Mouse (Mus musculus) CH12F3 (cell line): ENCODE data around the gene Pik3c2g.

ENCODE experiments used
- in situ Hi-C: fragments of 300-500 bp; cut with MboI; formaldehyde crosslinking; loops from 2 replicates; pipeline ENCODE4 v1.14.3; 2020; ENCODE audit warnings: low sequenced_read_pairs

Pik3c2g gene

GRCm38 (mm10) chr6:139586892-139587291 lies at the start of gene Pik3c2g:
Gene Pik3c2g (plus strand): TSS chr6:139587221.
- in situ Hi-C loops = no loop called here

GRCm38 (mm10) chr6:139538469-139538868 lies 48.6 kb upstream of the Pik3c2g start:
- in situ Hi-C loops = no loop called here

DNA sequence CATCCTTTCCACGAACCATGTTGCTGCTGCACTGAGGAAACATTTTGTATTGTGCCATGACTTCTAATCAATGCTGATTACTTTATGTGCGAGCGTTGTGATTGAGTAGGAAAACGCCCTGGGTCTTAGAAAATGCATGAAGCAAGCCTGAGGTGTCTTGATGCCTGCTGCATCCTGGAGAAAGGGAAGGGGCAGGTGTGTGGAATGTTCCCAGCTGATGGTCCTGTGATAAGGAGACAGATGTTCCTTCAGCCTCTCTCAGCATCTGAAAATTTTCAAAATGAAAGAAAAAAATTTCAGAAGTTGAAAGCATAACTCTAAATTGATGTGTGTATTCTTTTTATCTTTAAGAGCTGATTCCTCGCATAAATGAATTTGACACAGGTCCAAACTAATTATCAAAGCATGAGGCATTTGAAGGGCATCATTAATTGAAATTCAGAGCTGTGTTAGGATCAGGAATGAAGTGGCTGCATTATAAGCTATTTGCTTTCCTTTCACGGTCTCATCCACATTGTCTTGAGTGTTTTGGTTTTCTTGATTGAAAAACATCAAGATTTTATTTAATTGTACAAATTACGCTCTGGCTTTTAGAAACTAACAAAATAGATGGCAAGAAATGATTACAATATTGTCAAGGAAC lies 31.4 kb upstream of the Pik3c2g start:
- in situ Hi-C loops = no loop called here

- in situ Hi-C loops = no loop called here
Measured at GRCm38 (mm10) chr6:139569211-139569610, 17.8 kb upstream of the Pik3c2g start.

GRCm38 (mm10) chr6:139575854-139576253 lies 11.2 kb upstream of the Pik3c2g start:
- in situ Hi-C loops = no loop called here

- in situ Hi-C loops = no loop called here
Measured at GRCm38 (mm10) chr6:139576261-139577014, 10.6 kb upstream of the Pik3c2g start.

- in situ Hi-C loops = no loop called here
Measured at GRCm38 (mm10) chr6:139577026-139577861, 9.8 kb upstream of the Pik3c2g start.

GRCm38 (mm10) chr6:139587478-139587877 lies 457 bp downstream of the Pik3c2g start:
- in situ Hi-C loops = no loop called here

GRCm38 (mm10) chr6:139588409-139588808 lies 1.4 kb downstream of the Pik3c2g start:
- in situ Hi-C loops = no loop called here

- in situ Hi-C loops = no loop called here
Measured at GRCm38 (mm10) chr6:139589291-139589690, 2.3 kb downstream of the Pik3c2g start.

DNA sequence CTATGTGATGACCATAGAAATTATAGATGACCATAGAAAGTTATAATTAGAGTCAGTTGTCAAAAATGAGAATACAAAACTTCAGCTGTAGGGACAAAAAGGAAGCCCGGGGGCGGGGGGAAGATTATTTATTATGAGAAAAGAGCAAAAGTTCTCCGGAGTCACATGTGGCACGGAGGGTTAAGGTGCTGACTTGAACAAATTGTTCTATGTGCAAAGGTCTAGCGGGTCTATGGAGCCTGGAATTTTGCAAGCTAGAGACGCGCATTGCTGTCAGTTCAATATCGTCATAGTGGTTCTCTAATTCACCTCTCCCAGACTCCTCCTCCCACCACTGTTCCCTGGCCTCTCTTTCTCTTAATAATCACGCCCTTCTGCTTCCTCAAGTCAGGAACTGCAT lies 2.8 kb downstream of the Pik3c2g start:
- in situ Hi-C loops = no loop called here

GRCm38 (mm10) chr6:139592081-139592480 lies 5.1 kb downstream of the Pik3c2g start:
- in situ Hi-C loops = no loop called here

DNA sequence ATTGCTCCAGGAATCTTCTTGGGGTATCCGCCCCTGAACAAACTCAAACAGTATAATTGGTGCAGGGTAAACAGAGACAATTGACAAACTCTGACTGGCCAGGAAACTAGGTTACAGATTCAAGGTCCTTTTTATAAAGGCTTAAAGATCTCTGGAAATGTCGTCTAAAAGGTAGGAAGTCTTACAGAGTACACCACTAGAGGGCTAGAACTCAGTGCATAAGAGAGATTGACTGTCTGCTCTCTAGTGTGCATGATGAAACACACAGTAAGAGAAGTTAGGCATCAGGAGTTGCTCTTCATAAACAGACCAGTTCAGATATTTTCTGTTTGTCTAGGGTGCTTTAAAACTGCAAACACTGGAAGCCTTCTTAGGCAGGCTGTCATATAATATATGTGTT lies 9.4 kb downstream of the Pik3c2g start:
- in situ Hi-C loops = no loop called here

GRCm38 (mm10) chr6:139599216-139599615 lies 12.2 kb downstream of the Pik3c2g start:
- in situ Hi-C loops = no loop called here

DNA sequence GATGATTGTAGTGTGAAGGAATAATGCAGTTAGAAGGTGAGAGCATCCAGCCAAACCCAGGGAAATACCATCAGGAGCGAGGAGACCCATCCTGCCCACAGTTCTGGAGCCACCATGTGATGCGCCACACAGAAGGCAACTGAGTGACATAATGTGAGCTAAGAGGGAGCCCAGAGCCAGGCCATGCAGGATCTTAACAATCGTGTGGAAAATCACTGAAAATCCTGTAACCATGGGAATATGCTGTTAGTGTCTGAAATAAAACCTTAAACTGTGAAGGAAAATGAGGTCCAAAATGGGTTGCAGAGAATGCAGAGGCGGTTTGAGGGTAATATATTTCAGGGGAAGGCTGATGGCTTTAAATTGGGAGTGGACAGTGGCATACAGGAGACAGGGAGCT lies 31.8 kb downstream of the Pik3c2g start:
- in situ Hi-C loops = no loop called here

- in situ Hi-C loops = no loop called here
Measured at GRCm38 (mm10) chr6:139624756-139625155, 37.7 kb downstream of the Pik3c2g start.

GRCm38 (mm10) chr6:139634561-139634960 lies 47.5 kb downstream of the Pik3c2g start:
- in situ Hi-C loops = no loop called here

GRCm38 (mm10) chr6:139655399-139655798 lies 68.4 kb downstream of the Pik3c2g start:
- in situ Hi-C loops = no loop called here

- in situ Hi-C loops = no loop called here
Measured at GRCm38 (mm10) chr6:139662462-139662861, 75.4 kb downstream of the Pik3c2g start.

DNA sequence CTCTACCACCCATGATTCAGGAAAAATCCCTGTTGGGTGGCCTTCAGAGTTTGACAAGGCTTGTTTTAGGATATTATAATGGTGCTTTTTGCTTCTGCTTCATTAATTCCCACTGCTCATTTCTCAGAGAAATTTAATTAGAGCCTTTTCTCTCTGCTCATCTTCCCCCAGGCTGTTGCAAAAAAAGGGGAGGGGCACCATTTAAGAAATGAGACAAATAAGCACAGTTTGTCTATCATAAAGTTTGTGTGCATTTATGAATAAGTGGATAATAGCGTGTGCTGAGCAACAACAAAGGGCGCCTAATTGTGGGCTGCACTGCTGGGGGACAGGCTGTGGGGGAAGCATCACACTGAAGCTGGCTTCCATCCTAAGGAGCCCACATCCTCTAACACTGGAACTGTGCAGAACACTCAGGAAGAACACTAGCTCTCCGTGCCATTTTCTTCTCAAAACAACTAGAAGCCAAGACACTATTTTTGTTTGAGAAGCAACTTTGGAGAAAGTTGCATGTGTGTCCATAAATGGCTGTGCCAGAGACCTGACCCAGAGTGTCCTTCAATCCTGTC lies 131.5 kb downstream of the Pik3c2g start:
- in situ Hi-C loops = no loop called here

GRCm38 (mm10) chr6:139719639-139720221 lies 132.7 kb downstream of the Pik3c2g start:
- in situ Hi-C loops = no loop called here
